Mouse (Mus musculus): Measurements from ENCODE around the gene Acad12. TPM values are rescaled to one million over a fixed set of nuclear protein-coding genes. Genes with fewer than 3 reads are reported as not detected.
"Not testable (repeated sequence)": the region's sequence is repeated elsewhere in the genome, so short reads cannot be mapped to it uniquely, and the experiment has no call there.

Gene Acad12
- polyA plus RNA-seq, 1 experiment from 2014 or later = 2.5 TPM

- no peak overlapping the region for H3K4me3 ChIP-seq
- H3K9ac ChIP-seq = no peak overlapping the region
- no peak overlapping the region for H3K27ac ChIP-seq
- ATAC-seq (ENCODE audit: insufficient number of reproducible peaks, insufficient read depth, low FRiP score, low TSS enrichment) = no peak
- no peak overlapping the region for H3K4me2 ChIP-seq (replicated peaks)
- no peaks in the 10 kb centered on the region for H3K27me3 ChIP-seq
- H3K36me3 ChIP-seq = no peaks in the 10 kb centered on the region
- no peaks in the 10 kb centered on the region for H3K9me3 ChIP-seq
- WGBS = 78% methylated on average over 4 of the region's 4 CpGs
- no peaks in the 10 kb centered on the region; the same call in 1 of the 2 replicates for H3K4me1 ChIP-seq
Observed at GRCm38 (mm10) chr5:121654526-121654925, 35.8 kb upstream of the Acad12 start.

DNA sequence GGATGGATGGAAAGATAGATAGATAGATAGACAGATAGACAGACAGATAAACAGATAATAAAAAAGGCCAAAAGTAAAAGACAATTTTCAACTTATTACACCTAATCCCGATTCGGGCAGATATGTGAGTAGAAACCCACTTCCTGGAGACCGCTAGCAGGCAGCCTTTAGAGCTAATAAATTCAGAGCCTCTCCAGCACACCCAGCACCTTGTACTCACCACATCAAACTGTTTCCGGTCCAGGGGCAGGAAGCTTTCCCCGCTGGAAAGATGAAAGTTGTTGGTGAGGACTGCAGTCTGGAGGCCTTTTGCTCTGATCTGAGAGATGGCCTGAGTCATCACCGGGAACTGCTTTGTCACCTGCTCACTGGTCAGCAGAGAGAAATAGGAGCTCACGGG lies 30.4 kb upstream of the Acad12 start:
- 80% methylated on average over 7 of the region's 7 CpGs for WGBS
- H3K36me3 ChIP-seq = no peaks in the 10 kb centered on the region
- H3K27ac ChIP-seq = no peak overlapping the region
- no peak overlapping the region for H3K4me3 ChIP-seq
- no peaks in the 10 kb centered on the region for H3K9me3 ChIP-seq
- H3K4me1 ChIP-seq = peaks cover 9% of the 10 kb centered on the region
- ATAC-seq (ENCODE audit: insufficient number of reproducible peaks, insufficient read depth, low FRiP score, low TSS enrichment) = no peak
- no peak overlapping the region for H3K4me2 ChIP-seq (replicated peaks)
- H3K27me3 ChIP-seq = no peaks in the 10 kb centered on the region
- H3K9ac ChIP-seq = no peak overlapping the region

GRCm38 (mm10) chr5:121639601-121640000 lies 20.9 kb upstream of the Acad12 start:
- 85% methylated on average over 9 of the region's 9 CpGs for WGBS
- no peaks in the 10 kb centered on the region for H3K4me1 ChIP-seq
- H3K9me3 ChIP-seq = no peaks in the 10 kb centered on the region
- H3K4me3 ChIP-seq = no peak overlapping the region
- no peak overlapping the region for H3K4me2 ChIP-seq (replicated peaks)
- ATAC-seq (ENCODE audit: insufficient number of reproducible peaks, insufficient read depth, low FRiP score, low TSS enrichment) = no peak
- H3K9ac ChIP-seq = no peak overlapping the region
- no peaks in the 10 kb centered on the region for H3K27me3 ChIP-seq
- no peaks in the 10 kb centered on the region for H3K36me3 ChIP-seq
- no peak overlapping the region for H3K27ac ChIP-seq

DNA sequence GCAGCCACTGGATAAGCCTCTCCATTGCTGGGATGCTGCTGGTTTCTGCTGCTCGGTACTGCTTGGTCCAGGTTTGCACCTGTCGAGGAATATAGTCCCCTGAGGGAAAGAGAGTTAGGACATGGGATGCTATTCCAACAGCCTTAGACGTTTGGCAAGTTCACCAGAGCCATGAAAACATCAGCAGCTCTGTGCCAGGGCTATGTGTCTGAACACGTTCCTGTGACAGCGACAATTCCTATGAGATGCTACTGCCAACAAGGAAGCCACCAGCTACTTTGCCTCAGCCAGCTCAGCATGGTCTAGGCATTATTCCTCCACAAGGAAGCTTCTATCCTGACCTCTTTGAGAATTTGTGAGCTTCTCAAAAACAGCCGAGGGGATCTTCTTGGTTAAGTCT lies 18.6 kb upstream of the Acad12 start:
- H3K9me3 ChIP-seq = no peaks in the 10 kb centered on the region
- no peaks in the 10 kb centered on the region for H3K4me1 ChIP-seq
- WGBS = 75% methylated on average over 6 of the region's 6 CpGs
- ATAC-seq (ENCODE audit: insufficient number of reproducible peaks, insufficient read depth, low FRiP score, low TSS enrichment) = no peak
- no peak overlapping the region for H3K9ac ChIP-seq
- no peak overlapping the region for H3K4me3 ChIP-seq
- no peak overlapping the region for H3K27ac ChIP-seq
- no peak overlapping the region for H3K4me2 ChIP-seq (replicated peaks)
- H3K27me3 ChIP-seq = no peaks in the 10 kb centered on the region
- H3K36me3 ChIP-seq = no peaks in the 10 kb centered on the region

- no peak overlapping the region for H3K27ac ChIP-seq
- no peaks in the 10 kb centered on the region for H3K27me3 ChIP-seq
- H3K36me3 ChIP-seq = no peaks in the 10 kb centered on the region
- H3K9ac ChIP-seq = no peak overlapping the region
- no peaks in the 10 kb centered on the region for H3K9me3 ChIP-seq
- no peak overlapping the region for H3K4me3 ChIP-seq
- no peak for ATAC-seq (ENCODE audit: insufficient number of reproducible peaks, insufficient read depth, low FRiP score, low TSS enrichment)
- no peak overlapping the region for H3K4me2 ChIP-seq (replicated peaks)
- WGBS = 91% methylated on average over 5 of the region's 5 CpGs
- no peaks in the 10 kb centered on the region for H3K4me1 ChIP-seq
Observed at GRCm38 (mm10) chr5:121634668-121635067, 15.9 kb upstream of the Acad12 start.

DNA sequence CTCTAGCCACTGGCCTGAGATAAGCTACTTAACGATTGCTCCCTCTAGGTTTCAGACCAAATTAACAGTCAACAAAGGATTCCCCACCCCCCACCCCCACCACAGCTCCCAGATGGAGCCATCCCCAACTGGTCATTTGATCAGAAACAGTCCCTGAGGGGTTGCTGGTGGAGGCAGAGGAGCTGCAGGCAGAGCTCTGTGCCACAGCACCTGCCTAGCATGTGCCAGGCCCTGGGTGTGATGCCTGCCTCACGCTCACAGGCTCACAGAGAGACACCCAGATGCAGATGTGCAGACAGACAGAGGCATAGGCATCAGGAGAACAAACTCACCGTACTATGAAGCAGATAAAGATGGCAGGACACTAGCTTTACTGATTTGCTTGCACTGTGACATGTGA lies 14.1 kb upstream of the Acad12 start:
- no peaks in the 10 kb centered on the region for H3K36me3 ChIP-seq
- no peak overlapping the region for H3K4me3 ChIP-seq
- no peak overlapping the region for H3K4me2 ChIP-seq (replicated peaks)
- no peak for ATAC-seq (ENCODE audit: insufficient number of reproducible peaks, insufficient read depth, low FRiP score, low TSS enrichment)
- H3K9me3 ChIP-seq = no peaks in the 10 kb centered on the region
- H3K4me1 ChIP-seq = no peaks in the 10 kb centered on the region
- H3K27me3 ChIP-seq = no peaks in the 10 kb centered on the region
- no peak overlapping the region for H3K9ac ChIP-seq
- 37% methylated on average over 3 of the region's 3 CpGs for WGBS
- no peak overlapping the region for H3K27ac ChIP-seq

GRCm38 (mm10) chr5:121631106-121631647 lies 12.4 kb upstream of the Acad12 start:
- ATAC-seq (ENCODE audit: insufficient number of reproducible peaks, insufficient read depth, low FRiP score, low TSS enrichment); H3K4me3 ChIP-seq; H3K9me3 ChIP-seq; H3K27ac ChIP-seq; H3K9ac ChIP-seq; H3K27me3 ChIP-seq; H3K36me3 ChIP-seq; H3K4me1 ChIP-seq; H3K4me2 ChIP-seq (replicated peaks): not testable (repeated sequence)
- 66% methylated on average over 9 of the region's 9 CpGs for WGBS

DNA sequence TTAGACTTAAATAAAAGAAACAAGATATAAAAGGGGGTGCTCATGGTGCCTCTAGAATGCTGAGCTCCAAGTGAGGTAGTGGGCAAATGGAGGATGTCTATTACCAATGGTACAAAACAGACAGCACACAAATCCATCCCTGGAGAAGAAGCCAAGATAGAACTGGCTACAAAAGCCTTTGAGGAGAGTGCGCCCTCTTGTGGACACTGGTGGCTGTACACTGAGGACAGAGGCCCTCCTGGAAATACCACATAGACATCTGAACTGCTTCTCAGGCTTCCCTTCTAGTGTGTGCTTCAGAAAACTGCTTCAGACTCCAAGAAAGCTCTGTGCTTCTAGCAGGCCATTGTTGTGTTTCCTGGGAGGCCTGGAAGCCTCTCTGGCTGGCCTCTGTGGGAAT lies 9.1 kb upstream of the Acad12 start:
- H3K9me3 ChIP-seq = no peaks in the 10 kb centered on the region
- 0% methylated on average over 1 of the region's 1 CpGs for WGBS
- no peak overlapping the region for H3K9ac ChIP-seq
- H3K4me1 ChIP-seq = no peaks in the 10 kb centered on the region
- no peak for ATAC-seq (ENCODE audit: insufficient number of reproducible peaks, insufficient read depth, low FRiP score, low TSS enrichment)
- no peak overlapping the region for H3K4me3 ChIP-seq
- H3K27me3 ChIP-seq = no peaks in the 10 kb centered on the region
- no peak overlapping the region for H3K27ac ChIP-seq
- no peak overlapping the region for H3K4me2 ChIP-seq (replicated peaks)
- no peaks in the 10 kb centered on the region for H3K36me3 ChIP-seq

GRCm38 (mm10) chr5:121623241-121623640 lies 4.5 kb upstream of the Acad12 start:
- no peak overlapping the region for H3K4me2 ChIP-seq (replicated peaks)
- H3K27me3 ChIP-seq = no peaks in the 10 kb centered on the region
- H3K36me3 ChIP-seq = no peaks in the 10 kb centered on the region
- no peak overlapping the region for H3K9ac ChIP-seq
- H3K27ac ChIP-seq = no peak overlapping the region
- no peak overlapping the region for H3K4me3 ChIP-seq
- 81% methylated on average over 3 of the region's 3 CpGs for WGBS
- no peaks in the 10 kb centered on the region for H3K9me3 ChIP-seq
- H3K4me1 ChIP-seq = peaks cover 8% of the 10 kb centered on the region
- ATAC-seq (ENCODE audit: insufficient number of reproducible peaks, insufficient read depth, low FRiP score, low TSS enrichment) = no peak

DNA sequence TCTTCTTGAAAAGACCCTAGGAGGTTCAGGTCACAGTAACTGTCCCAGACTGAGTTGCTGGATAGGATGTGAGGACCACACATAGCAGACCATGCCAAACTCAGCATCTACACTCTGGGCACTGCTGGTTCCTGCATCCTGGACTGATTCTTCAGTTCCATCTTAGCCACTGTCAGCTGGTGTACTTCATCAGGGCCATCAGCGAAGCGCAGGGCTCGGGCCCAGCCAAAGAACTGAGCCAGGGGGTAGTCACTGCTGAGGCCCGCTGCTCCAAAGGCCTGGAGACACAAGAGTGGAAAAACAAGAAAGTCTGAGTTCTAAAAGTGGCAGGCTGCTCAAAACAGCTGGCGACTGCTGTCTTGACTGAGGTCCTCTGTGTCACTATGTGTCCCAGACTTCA lies 2.4 kb upstream of the Acad12 start:
- ATAC-seq (ENCODE audit: insufficient number of reproducible peaks, insufficient read depth, low FRiP score, low TSS enrichment) = no peak
- Histone ChIP-seq H3K36me3 (no peaks in the 10 kb centered on the region), H3K4me1 (peaks cover 8% of the 10 kb centered on the region), H3K9me3 (no peaks in the 10 kb centered on the region), H3K9ac (no peak overlapping the region), H3K4me3 (no peak overlapping the region), H3K27ac (no peak overlapping the region), H3K27me3 (no peaks in the 10 kb centered on the region), H3K4me2 (replicated peaks) (no peak overlapping the region)
- WGBS = 91% methylated on average over 5 of the region's 5 CpGs

- H3K4me2 ChIP-seq (replicated peaks); H3K4me3 ChIP-seq; H3K27ac ChIP-seq; H3K9me3 ChIP-seq; H3K9ac ChIP-seq; H3K36me3 ChIP-seq; H3K27me3 ChIP-seq; H3K4me1 ChIP-seq; ATAC-seq (ENCODE audit: insufficient number of reproducible peaks, insufficient read depth, low FRiP score, low TSS enrichment): not testable (repeated sequence)
- 84% methylated on average over 3 of the region's 3 CpGs for WGBS
Observed at GRCm38 (mm10) chr5:121614921-121615320, 3.8 kb downstream of the Acad12 start.

- Histone ChIP-seq H3K4me1 (no peaks in the 10 kb centered on the region), H3K27ac (no peak overlapping the region), H3K36me3 (no peaks in the 10 kb centered on the region), H3K4me2 (replicated peaks) (no peak overlapping the region), H3K9ac (no peak overlapping the region), H3K27me3 (no peaks in the 10 kb centered on the region), H3K4me3 (no peak overlapping the region), H3K9me3 (no peaks in the 10 kb centered on the region)
- WGBS = 74% methylated on average over 6 of the region's 6 CpGs
- no peak for ATAC-seq (ENCODE audit: insufficient number of reproducible peaks, insufficient read depth, low FRiP score, low TSS enrichment)
Observed at GRCm38 (mm10) chr5:121612036-121612435, 6.7 kb downstream of the Acad12 start.

DNA sequence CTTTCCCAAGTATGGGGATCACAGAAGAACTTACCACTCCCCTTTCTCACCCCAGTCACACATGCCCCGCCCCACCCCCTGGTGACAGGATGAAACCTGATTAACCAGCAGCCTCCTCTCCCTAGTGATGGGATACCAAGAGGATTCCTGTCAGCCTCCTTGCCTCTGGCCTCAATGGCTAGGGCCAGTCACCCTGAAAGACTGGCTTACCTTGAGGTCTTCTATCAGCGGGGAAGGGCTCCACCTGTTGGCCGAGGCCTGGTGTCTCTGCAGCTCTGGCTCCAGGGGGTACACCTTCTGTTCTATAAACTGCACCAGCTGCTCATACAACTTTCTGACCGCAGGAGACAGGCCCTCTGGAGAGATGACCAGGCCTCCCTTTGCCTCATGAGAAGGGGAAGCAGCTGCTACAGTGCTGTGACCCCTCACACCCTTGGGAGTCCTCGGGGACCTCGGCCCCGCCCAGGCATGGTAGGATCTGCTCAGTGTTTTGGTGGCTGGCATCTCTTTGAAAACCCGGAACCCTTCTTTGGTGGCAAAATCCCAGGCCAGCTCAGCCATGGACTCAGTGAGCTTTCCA lies 9.1 kb downstream of the Acad12 start:
- not testable (repeated sequence) for H3K4me3 ChIP-seq; H3K4me2 ChIP-seq (replicated peaks); H3K27me3 ChIP-seq; H3K4me1 ChIP-seq; ATAC-seq (ENCODE audit: insufficient number of reproducible peaks, insufficient read depth, low FRiP score, low TSS enrichment); H3K9ac ChIP-seq; H3K9me3 ChIP-seq; H3K36me3 ChIP-seq; H3K27ac ChIP-seq
- WGBS = 61% methylated on average over 8 of the region's 8 CpGs
